Mouse (Mus musculus): ENCODE measurements around the gene Khdc4. TPM values are rescaled to one million over a fixed set of nuclear protein-coding genes. Genes with fewer than 3 reads are reported as not detected.

Gene Khdc4
- 25.7 and 28.9 TPM in 2 replicates for polyA plus RNA-seq (2021; fragmentation: Nextera tagmentation)
- long read RNA-seq, experiment 1, partial matches to known transcripts: 3 of 4 reads
- long read RNA-seq, experiment 1, other reads (novel, unspliced or antisense): 0 of 4 reads
- long read RNA-seq, experiment 2, transcript Khdc4-201 (14 exons, 2,981 nt): major isoform, 31 of 64 reads
- long read RNA-seq, experiment 2, partial matches to known transcripts: 9 of 64 reads
- long read RNA-seq, experiment 2, other reads (novel, unspliced or antisense): 14 of 64 reads

GRCm38 (mm10) chr3:88684980-88685941 is at the start of gene Khdc4:
TSS of gene Khdc4 (plus strand) at chr3:88685803.

GRCm38 (mm10) chr3:88652846-88653515 is 32.6 kb upstream of the Khdc4 start, which contains the start of gene Rxfp4:
TSS of gene Rxfp4 (minus strand) at chr3:88653142.

GRCm38 (mm10) chr3:88716399-88717197 is 31.0 kb downstream of the Khdc4 start, which contains the start of gene Rit1:
TSS of gene Rit1 (plus strand) at chr3:88716838.

Other genes with a start within 250 kb of the Khdc4 start
- 9.7 and 10.8 TPM in 2 replicates for gene Sema4a, start 224.6 kb upstream of the Khdc4 start, polyA plus RNA-seq (2021; fragmentation: Nextera tagmentation)
- 38.9 and 42.1 TPM in 2 replicates for gene Lmna, start 175.8 kb upstream of the Khdc4 start, polyA plus RNA-seq (2021; fragmentation: Nextera tagmentation)
- gene Mex3a, start 153.4 kb upstream of the Khdc4 start, polyA plus RNA-seq (2021; fragmentation: Nextera tagmentation): 0.19 and 0.24 TPM in 2 replicates
- gene Rab25, start 137.5 kb upstream of the Khdc4 start, polyA plus RNA-seq (2021; fragmentation: Nextera tagmentation): 0.14 TPM in 1 of 2 replicates, not detected in the other
- gene Lamtor2, start 132.7 kb upstream of the Khdc4 start, polyA plus RNA-seq (2021; fragmentation: Nextera tagmentation): 126 and 151 TPM in 2 replicates
- gene Ubqln4, start 132.0 kb upstream of the Khdc4 start, polyA plus RNA-seq (2021; fragmentation: Nextera tagmentation): 12.7 and 13.2 TPM in 2 replicates
- gene Ssr2, start 109.9 kb upstream of the Khdc4 start, polyA plus RNA-seq (2021; fragmentation: Nextera tagmentation): 214 and 223 TPM in 2 replicates
- 51.9 and 53.2 TPM in 2 replicates for gene Arhgef2, start 79.8 kb upstream of the Khdc4 start, polyA plus RNA-seq (2021; fragmentation: Nextera tagmentation)
- not detected in 2 replicates for gene Rxfp4, start 32.7 kb upstream of the Khdc4 start, polyA plus RNA-seq (2021; fragmentation: Nextera tagmentation)
- gene Rit1, start 31.0 kb downstream of the Khdc4 start, polyA plus RNA-seq (2021; fragmentation: Nextera tagmentation): 53.2 and 54.9 TPM in 2 replicates
- 274 and 343 TPM in 2 replicates for gene Syt11, start 89.4 kb downstream of the Khdc4 start, polyA plus RNA-seq (2021; fragmentation: Nextera tagmentation)
- 5.6 and 6.8 TPM in 2 replicates for gene Gon4l, start 149.4 kb downstream of the Khdc4 start, polyA plus RNA-seq (2021; fragmentation: Nextera tagmentation)
- 17.4 and 18.9 TPM in 2 replicates for gene Msto1, start 228.2 kb downstream of the Khdc4 start, polyA plus RNA-seq (2021; fragmentation: Nextera tagmentation)

Data from layer of hippocampus, adult 6 months (tissue).